Mouse (Mus musculus): Measurements from ENCODE around the gene Alg12. TPM values are rescaled to one million over a fixed set of nuclear protein-coding genes. Genes with fewer than 3 reads are reported as not detected.

Gene Alg12
- polyA plus RNA-seq, 1 experiment = 17.5 TPM

DNA sequence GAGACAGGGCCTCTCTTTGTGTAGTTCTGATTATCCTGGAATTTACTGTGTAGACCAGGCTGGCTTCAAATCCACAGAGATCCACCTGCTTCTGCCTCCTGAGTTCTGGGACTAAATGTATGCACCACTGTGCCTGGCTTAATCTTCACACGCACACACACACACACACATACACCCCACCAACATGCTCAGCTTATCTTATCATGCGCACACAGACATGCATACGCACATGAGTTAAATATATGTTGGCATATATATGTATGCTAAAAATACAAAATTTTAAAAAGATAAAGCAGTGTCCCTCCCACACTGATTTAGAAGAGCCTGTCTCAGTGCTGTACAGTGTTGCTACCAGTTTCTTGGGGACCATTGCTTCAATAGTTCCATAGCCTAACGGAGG lies 57.6 kb downstream of the Alg12 start:
- H3K4me3 ChIP-seq (ENCODE audit: insufficient read depth, low read length) = no peak overlapping the region
- no peak for TF ChIP-seq CTCF (IDR thresholded peaks at IDR 0.05; ENCODE audit: extremely low read depth, insufficient read depth, low read length)
- no peak for TF ChIP-seq POLR2A (IDR thresholded peaks at IDR 0.05; ENCODE audit: extremely low read depth, insufficient read depth, low read length)
- H3K27ac ChIP-seq (ENCODE audit: insufficient read depth, low read length) = no peak overlapping the region
- H3K4me1 ChIP-seq (ENCODE audit: control insufficient read depth, insufficient read depth, low read length) = no peaks in the 10 kb centered on the region

DNA sequence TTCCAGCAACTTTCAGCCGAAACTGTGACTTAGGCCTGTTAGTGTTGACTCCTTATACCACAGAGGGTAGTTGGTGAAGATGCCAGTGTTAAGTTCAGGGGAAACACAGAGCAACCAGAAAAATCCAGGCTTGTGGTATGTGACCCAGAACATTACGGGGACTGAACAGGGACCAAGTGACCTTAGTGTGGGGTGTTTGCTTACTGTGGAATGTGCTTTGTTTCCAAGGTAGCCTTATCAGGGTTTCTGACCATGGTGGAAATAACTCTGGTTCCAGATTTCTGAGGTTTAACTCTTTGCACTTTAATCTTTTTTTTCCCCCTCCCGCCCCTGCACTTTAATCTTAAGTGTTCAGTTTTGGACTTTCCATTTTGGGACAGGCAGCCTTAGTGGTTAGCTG lies 61.1 kb downstream of the Alg12 start:
- no peak for TF ChIP-seq POLR2A (IDR thresholded peaks at IDR 0.05; ENCODE audit: extremely low read depth, insufficient read depth, low read length)
- TF ChIP-seq CTCF (IDR thresholded peaks at IDR 0.05; ENCODE audit: extremely low read depth, insufficient read depth, low read length) = no peak

DNA sequence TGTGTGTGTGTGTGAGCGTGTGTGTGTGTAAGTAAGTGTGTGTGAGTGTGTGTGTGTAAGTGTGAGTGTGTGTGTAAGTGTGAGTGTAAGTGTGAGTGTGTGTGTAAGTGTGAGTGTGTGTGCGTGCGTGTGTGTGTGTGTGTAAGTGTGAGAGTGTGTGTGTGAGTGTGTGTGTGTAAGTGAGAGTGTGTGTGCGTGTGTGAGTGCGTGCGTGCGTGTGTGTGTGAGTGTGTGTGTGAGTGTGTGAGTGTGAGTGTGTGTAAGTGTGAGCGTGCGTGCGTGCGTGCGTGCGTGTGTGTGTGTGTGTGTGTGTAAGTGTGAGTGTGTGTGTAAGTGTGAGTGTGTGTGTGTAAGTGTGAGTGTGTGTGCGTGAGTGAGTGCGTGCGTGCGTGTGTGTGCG lies 63.4 kb downstream of the Alg12 start:
- TF ChIP-seq CTCF (IDR thresholded peaks at IDR 0.05; ENCODE audit: extremely low read depth, insufficient read depth, low read length) (no peak), POLR2A (IDR thresholded peaks at IDR 0.05; ENCODE audit: extremely low read depth, insufficient read depth, low read length) (no peak)
- H3K4me1 ChIP-seq (ENCODE audit: control insufficient read depth, insufficient read depth, low read length) = no peaks in the 10 kb centered on the region; the same call in 1 of the 2 replicates
- H3K4me3 ChIP-seq (ENCODE audit: insufficient read depth, low read length) = no peak overlapping the region
- no peak overlapping the region for H3K27ac ChIP-seq (ENCODE audit: insufficient read depth, low read length)

More for the DNA sequence above, 61.1 kb downstream of the Alg12 start:
- H3K27ac ChIP-seq (ENCODE audit: insufficient read depth, low read length) = no peak overlapping the region
- H3K4me3 ChIP-seq (ENCODE audit: insufficient read depth, low read length) = no peak overlapping the region
- H3K4me1 ChIP-seq (ENCODE audit: control insufficient read depth, insufficient read depth, low read length) = no peaks in the 10 kb centered on the region; the same call in 1 of the 2 replicates

Other genes with a start within 250 kb of the Alg12 start
- gene Zdhhc25, start 219.0 kb downstream of the Alg12 start, polyA plus RNA-seq (2012; rRNA removed) = not detected in 2 replicates
- 18.0 and 19.5 TPM in 2 replicates for gene Brd1, start 85.1 kb downstream of the Alg12 start, polyA plus RNA-seq (2012; rRNA removed)
- 5.1 and 5.5 TPM in 2 replicates for gene Zbed4, start 67.7 kb downstream of the Alg12 start, polyA plus RNA-seq (2012; rRNA removed)
- gene Creld2, start 328 bp upstream of the Alg12 start, polyA plus RNA-seq (2012; rRNA removed) = 25.7 and 26.6 TPM in 2 replicates
- 14.2 and 16.7 TPM in 2 replicates for gene Pim3, start 42.9 kb upstream of the Alg12 start, polyA plus RNA-seq (2012; rRNA removed)
- gene Ttll8, start 135.1 kb upstream of the Alg12 start, polyA plus RNA-seq (2012; rRNA removed) = 1.6 and 2.2 TPM in 2 replicates
- gene Mlc1, start 159.7 kb upstream of the Alg12 start, polyA plus RNA-seq (2012; rRNA removed) = 155 and 162 TPM in 2 replicates
- gene Mov10l1, start 163.6 kb upstream of the Alg12 start, polyA plus RNA-seq (2012; rRNA removed) = not detected in 2 replicates
- 105 and 116 TPM in 2 replicates for gene Panx2, start 240.4 kb upstream of the Alg12 start, polyA plus RNA-seq (2012; rRNA removed)